Mouse (Mus musculus) intestine, embryonic 14.5 days (tissue): ENCODE measurements around the gene Olfr484. TPM values are rescaled to one million over a fixed set of nuclear protein-coding genes. Genes with fewer than 3 reads are reported as not detected.

Source experiments
- polyA plus RNA-seq: library from polyadenylated mRNA; unstranded; fragments of >200 nt; fragmentation: Nextera tagmentation; extraction: Ambion mirVana; gene quantifications from 2 replicates; pipeline ENCODE4 v1.2.1, GENCODE M21; 2014

Olfr484 gene
- polyA plus RNA-seq, 1 experiment from 2014 or later, result not detected

Other genes with a start within 250 kb of the Olfr484 start
- not detected in 2 replicates for gene Olfr472, start 229.5 kb downstream of the Olfr484 start, polyA plus RNA-seq
- not detected in 2 replicates for gene Olfr473, start 197.0 kb downstream of the Olfr484 start, polyA plus RNA-seq
- not detected in 2 replicates for gene Olfr474, start 172.8 kb downstream of the Olfr484 start, polyA plus RNA-seq
- not detected in 2 replicates for gene Olfr476, start 162.6 kb downstream of the Olfr484 start, polyA plus RNA-seq
- gene Olfr477, start 140.8 kb downstream of the Olfr484 start, polyA plus RNA-seq, result not detected in 2 replicates
- gene Olfr478, start 93.5 kb downstream of the Olfr484 start, polyA plus RNA-seq, result not detected in 2 replicates
- not detected in 2 replicates for gene Olfr479, start 76.8 kb downstream of the Olfr484 start, polyA plus RNA-seq
- gene Olfr480, start 60.1 kb downstream of the Olfr484 start, polyA plus RNA-seq, result not detected in 2 replicates
- not detected in 2 replicates for gene Olfr481, start 47.6 kb downstream of the Olfr484 start, polyA plus RNA-seq
- not detected in 2 replicates for gene Olfr482, start 29.9 kb downstream of the Olfr484 start, polyA plus RNA-seq
- not detected in 2 replicates for gene Olfr483, start 26.6 kb downstream of the Olfr484 start, polyA plus RNA-seq
- gene Olfr485, start 32.4 kb upstream of the Olfr484 start, polyA plus RNA-seq, result not detected in 2 replicates
- gene Olfr486, start 45.3 kb upstream of the Olfr484 start, polyA plus RNA-seq, result not detected in 2 replicates
- gene Olfr487, start 87.2 kb upstream of the Olfr484 start, polyA plus RNA-seq, result not detected in 2 replicates
- gene Olfr488, start 130.9 kb upstream of the Olfr484 start, polyA plus RNA-seq, result not detected in 2 replicates
- gene Olfr490, start 161.5 kb upstream of the Olfr484 start, polyA plus RNA-seq, result not detected in 2 replicates
- not detected in 2 replicates for gene Olfr491, start 186.0 kb upstream of the Olfr484 start, polyA plus RNA-seq
- not detected in 2 replicates for gene Olfr492, start 196.2 kb upstream of the Olfr484 start, polyA plus RNA-seq
- gene Olfr493, start 219.5 kb upstream of the Olfr484 start, polyA plus RNA-seq, result not detected in 2 replicates
- gene Olfr494, start 237.9 kb upstream of the Olfr484 start, polyA plus RNA-seq, result not detected in 2 replicates